Mouse (Mus musculus): ENCODE measurements around the gene AI837181.

The AI837181 gene

DNA sequence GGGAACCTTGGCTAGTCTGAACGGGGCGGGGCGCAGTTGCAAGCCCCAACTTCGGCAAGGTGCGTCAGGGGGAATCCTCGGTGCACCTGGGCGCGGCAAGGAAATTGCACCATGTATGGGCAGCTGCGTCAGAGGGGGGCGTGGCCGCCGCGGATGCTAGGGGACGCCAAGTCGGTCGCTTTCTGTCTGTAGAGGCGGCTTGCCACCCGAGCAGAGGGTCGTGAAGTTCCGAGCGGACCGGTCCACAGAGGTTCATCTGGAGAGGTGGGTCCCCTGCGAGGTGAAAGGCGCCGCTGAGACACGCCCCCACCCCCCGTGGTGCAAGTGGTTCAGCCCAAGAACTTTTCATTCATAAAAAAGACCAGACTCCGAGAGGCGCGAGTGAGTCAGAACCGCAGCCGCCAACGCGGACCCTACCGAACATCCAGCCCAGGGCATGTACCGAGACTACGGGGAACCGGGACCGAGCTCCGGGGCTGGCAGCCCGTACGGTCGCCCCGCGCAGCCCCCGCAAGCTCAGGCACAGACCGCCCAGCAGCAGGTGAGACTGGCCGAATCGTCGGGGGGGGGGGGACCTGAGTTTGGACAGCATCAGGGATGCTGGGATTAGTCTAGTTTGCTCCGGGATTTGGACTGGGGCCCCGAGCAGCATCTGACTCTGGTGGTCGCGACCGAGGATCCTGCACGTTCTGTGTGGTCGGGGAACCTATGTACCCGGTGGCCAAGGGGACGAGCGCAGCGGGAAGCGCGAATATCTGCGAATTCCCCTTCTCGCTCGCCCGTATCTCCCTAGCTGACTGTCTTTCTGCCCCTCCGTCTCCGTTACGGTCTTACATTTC lies 22.8 kb downstream of the AI837181 start, which contains the start of gene Fosl1:
Gene Fosl1 (plus strand): TSS at position 33 of the 839 bp plus-strand sequence.
- in situ Hi-C loops (cut with MboI, MseI), result no loop called here

DNA sequence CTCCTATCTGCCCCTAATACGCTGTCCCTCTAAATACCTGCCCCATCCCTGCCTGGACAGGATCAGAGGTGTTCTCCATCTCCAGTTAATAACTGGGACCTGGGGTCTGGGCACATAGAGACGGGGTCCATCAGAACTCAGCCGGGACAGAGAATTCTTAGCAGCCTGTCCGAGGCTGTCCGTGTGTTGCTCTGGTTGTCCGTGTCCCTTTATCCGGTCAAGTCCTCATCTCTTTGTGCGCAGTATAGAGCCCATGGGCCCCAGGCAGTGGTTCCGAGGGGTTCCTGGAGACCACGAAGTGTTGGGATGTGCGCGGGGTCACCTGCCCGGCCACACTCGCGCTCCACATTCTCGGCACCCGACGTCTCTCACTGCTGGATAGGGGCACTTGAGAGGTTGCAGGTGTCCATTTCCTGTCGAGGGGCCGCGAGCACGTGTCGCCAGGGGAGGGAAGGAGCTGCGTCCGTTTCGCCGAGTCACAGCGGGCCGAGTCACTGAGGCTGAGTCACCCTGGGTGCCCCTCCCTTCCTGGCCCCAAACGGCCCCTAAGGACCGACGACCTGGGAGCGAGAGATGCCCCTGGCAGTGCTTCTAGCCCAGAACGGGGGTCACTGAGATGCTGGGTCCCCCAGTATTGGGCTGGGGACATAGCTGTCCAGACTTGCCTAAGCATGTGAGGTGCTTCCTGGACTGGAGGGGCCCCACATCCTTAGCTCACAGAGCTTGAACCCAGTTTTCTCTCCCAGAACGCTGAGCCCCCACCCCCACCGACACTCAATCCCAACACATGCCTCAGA lies 23.6 kb downstream of the AI837181 start:
- in situ Hi-C loops (cut with MboI, MseI), result no loop called here

DNA sequence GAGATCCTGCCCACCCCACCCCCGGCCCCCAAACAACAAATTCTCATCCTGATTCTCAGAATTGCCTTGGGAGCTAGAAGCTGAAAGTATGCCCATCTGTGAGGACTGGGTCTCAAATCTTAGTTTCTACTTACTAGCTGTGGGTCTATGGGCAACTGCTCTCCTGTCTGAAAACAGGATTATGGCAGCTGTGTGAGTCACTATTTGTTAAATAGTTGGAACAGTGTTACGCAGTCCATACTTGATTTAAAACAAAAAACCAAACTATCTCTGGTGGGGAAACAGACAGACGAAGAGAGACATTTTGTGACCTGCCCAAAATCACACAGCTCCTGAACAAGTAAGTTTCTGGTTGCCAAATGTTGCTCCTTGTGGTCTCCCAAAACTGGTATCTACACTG lies 24.7 kb downstream of the AI837181 start:
- in situ Hi-C loops (cut with MboI, MseI), result no loop called here

DNA sequence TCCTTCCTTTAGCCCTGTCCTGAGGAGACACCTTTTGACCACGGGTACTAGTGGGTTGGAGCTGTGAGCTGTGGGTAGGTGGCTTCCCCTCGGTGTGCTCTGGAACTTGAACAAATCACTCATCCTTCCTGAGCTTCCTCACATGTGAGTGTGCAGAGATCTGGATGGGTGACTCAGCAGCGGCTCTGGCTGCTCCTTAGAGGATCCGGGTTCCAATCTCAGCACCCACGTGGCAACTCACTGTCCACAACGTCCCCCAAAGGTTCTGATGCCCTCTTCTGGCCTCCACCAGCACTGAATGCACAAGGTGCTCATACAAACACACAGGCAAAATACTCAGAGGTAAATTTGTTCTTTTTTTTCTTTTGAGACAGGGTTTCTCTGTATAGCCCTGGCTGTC lies 26.8 kb downstream of the AI837181 start:
- in situ Hi-C loops (cut with MboI, MseI), result no loop called here

DNA sequence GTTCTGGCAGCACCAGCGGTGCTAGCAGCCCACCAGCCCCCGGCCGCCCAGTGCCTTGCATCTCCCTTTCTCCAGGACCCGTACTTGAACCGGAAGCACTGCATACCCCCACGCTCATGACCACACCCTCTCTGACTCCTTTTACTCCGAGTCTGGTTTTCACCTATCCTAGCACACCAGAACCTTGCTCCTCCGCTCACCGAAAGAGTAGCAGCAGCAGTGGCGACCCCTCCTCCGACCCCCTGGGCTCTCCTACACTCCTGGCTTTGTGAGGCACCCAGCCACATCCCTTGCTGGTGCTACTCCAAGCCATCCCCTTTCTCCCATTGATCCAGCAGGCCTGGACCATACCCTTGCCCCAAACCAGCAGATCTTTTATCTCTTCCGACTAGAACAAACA lies 30.1 kb downstream of the AI837181 start:
- in situ Hi-C loops (cut with MboI, MseI), result no loop called here

DNA sequence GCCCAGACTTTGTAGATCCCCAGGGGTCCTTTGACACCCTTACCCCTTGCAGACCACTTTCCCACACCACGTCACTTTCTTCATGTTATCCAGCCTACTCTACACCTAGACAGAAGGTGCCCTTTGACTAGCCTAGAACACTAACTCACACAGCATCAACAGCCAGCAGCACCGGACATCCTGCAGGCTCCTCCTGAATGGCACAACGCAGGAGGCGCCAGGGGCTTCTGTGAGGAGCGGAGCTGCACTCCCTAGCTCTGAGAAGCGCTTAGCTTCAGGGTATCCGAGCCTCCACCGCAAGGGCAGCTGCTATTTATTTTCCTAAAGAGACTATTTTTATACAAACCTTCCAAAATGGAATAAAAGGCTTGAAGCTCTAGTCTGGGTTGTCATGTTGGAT lies 30.6 kb downstream of the AI837181 start:
- in situ Hi-C loops (cut with MboI, MseI), result no loop called here

DNA sequence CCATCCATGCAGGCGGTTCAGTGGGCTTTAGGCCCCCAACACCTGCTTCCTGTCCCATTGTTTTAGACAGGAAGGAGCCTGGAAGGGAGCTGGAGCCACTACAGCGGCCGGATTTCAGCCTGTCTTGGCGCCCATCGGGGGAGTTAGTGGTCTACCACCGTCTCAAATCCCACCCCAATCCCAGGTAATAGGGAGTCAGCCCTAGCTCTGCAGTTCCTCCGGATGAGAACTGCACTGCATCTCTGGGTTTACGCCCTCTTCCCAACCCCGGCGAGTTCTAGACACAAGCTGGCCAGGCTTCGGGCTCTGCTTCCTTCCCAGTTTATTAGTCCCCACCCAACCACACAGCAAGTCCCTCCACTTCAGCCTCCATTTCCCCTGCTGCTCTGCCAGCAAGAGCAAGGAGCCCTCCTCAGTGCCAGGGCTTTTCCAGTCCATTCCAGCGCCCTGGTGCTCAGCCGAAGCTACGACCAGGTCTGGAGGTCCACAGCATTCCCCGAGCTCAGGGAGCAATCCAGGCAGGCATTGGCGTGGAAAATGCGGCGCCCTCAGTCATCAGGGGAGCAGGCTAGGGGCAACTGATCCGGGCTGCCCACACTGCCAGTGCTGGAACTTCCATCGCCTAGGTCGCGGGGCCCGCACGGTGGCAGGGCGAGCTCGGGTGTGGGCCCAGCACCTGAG lies 31.4 kb downstream of the AI837181 start:
- in situ Hi-C loops (cut with MboI, MseI), result no loop called here

DNA sequence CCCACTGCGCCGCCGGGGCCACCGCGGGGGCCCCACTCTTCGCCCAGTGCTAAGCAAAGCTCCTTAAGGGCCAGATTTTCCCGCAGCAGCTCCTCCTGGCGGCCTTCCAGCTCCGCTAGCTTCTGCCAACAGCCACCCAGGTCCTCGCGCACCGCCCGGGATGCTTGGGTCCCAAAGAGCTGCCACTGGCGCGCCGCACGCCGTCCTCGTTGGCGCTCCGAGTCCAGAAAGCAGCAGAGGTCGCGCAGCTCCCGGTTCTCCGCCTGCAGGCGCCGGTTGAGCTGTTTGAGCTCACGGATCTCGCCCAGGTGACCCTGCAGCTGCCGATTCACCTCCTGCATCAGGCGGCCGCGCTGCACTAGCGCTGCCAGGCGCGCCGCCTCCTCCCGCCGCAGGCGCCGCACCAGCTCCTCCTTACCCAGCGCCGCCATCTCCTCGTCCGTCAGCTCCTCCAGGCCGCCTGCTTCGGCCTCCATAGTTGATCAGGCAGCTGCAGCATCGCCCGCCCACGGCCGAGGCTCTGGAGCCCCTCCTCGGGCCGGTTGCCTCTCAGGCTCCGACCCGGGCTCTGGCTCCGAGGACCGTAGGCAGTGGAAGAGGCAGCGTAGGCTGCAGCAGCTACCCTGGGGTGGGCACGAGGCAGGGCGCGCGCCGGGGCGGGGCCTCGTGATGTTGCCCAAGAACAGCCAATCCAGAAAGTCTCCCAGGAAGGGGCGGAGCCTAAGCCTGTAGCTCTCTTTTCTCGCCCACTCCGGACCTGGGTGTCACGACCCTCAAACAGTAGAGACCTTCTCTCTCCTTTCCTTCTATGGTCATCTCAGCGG lies 32.2 kb downstream of the AI837181 start:
- in situ Hi-C loops (cut with MboI, MseI), result no loop called here

DNA sequence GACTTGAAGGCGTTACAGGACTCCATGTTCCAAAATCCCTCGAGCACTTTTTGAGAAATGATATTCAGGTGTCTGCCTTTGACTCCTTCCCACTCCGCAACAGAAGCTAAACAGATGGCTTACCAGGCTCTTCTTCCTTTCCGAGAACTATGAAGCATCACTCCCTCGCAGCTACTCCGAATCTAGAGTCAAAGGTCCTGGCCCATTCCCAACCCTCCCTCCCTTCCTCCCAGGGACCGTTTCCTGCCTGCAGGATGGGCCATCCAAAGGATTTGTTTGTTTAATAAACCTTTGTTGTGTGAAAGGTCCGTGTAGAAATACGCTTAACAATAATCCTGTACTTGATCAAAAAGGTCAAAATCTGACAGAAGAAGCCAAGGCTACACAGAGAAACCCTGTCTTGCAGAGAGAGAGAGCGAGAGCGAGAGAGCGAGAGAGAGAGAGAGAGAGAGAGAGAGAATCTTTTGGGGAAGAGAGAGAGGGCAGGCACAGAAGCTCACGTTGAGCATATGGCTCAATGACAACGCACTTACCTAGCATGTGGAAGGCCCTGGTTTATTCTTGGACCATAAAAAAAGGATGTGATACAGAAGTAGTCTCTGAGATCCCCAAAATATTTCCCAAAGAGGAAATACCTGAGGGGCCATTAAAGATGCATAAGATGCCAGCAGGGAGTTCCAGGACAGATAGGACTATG lies 33.0 kb downstream of the AI837181 start, which contains the start of gene Ccdc85b:
Gene Ccdc85b (minus strand): TSS at position 149 of the 697 bp plus-strand sequence.
- in situ Hi-C loops (cut with MboI, MseI), result no loop called here

DNA sequence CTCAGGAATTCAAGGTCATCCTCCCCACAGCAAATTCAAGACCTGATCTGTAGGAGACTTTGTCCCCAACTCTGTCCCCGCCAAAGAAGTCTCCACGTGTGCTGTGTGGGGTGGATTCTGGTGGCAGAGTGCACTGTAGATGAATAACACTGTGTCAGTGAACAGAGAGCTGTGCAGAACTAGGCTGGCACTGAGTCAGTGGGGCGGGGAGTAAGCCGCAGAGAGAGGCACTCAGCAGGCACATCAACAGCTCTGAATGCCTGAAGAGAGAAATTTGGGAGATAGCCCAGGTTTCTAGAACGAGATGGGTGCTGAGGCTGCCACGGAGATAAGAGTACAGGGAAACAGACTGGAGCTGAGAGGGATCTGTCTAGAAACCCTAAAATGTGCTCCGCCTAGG lies 34.1 kb downstream of the AI837181 start:
- in situ Hi-C loops (cut with MboI, MseI), result no loop called here

DNA sequence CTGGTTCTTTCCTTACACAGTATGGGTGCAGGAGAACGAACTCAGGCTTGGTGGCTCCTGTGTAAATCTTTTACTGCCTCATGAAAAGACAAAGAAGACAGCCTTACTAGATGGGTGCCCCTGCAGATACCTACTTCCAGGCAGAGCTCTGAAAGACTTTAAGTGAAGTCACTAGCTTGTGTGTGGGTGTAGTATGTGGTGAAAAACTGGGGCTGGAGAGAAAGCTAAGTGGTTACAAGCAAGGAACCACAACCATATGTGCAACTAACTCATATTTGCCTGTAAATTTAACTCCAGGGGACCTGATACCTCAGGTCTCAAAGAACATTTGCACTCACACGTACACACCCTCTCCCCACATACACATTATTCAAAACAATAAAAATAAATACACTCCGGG lies 35.0 kb downstream of the AI837181 start:
- in situ Hi-C loops (cut with MboI, MseI), result no loop called here

DNA sequence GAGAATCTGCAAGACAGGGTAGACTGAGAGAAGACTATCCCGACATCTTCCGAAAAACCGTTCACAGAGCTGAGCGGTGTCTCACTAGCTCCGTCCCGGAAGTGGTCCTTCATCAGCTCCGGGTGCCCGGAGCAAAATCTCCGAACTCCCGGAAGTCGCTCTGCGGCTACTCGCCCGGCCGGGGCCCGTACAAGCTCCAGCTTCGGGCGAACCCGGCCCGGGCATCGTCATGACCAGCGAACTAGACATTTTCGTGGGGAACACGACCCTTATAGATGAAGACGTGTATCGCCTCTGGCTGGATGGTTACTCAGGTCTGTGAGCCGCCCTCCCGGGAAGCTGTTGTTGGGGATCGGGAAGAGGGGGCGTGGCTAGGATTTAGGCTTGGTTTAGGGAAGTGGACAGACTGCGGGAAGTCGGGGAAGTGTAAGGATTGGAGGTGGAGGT lies 35.5 kb downstream of the AI837181 start, which contains the start of gene Fibp:
Gene Fibp (plus strand): TSS at position 151 of the 447 bp plus-strand sequence.
- in situ Hi-C loops (cut with MboI, MseI), result no loop called here

DNA sequence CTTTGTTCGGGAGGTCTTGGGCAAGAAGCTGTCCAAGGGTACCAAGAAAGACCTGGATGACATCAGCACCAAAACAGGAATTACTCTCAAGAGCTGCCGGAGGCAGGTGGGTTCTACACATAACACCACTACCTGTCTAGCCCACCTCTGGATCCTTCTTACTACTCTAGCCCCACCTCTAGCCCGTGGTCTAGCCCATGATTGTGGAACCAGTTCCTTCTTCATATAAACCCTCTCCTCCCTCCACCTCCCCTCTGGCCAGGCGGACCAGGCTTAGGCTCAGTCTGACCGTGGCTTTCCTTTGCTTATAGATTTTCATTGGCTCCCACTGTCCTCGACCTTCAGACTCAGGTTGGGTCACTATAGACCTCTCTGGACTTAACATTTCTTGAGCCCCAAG lies 36.5 kb downstream of the AI837181 start:
- in situ Hi-C loops (cut with MboI, MseI), result no loop called here

DNA sequence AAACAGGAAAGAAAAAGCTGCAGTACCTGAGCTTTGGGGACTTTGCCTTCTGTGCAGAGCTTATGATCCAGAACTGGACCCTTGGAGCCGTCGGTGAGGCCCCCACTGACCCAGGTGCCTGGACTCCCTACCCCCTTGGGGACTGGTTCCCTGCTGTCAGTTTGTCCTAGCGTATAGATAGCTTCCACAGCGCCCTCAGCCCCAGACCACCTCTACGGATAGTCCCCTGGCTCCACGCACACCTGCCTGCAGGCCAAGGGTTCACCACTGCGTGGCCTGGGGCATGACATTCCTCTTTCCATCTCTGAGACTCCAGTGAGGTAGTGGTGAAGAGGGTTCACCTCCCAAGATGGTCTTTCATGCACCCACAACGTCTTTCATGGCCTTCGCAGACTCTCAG lies 38.3 kb downstream of the AI837181 start:
- in situ Hi-C loops (cut with MboI, MseI), result no loop called here

DNA sequence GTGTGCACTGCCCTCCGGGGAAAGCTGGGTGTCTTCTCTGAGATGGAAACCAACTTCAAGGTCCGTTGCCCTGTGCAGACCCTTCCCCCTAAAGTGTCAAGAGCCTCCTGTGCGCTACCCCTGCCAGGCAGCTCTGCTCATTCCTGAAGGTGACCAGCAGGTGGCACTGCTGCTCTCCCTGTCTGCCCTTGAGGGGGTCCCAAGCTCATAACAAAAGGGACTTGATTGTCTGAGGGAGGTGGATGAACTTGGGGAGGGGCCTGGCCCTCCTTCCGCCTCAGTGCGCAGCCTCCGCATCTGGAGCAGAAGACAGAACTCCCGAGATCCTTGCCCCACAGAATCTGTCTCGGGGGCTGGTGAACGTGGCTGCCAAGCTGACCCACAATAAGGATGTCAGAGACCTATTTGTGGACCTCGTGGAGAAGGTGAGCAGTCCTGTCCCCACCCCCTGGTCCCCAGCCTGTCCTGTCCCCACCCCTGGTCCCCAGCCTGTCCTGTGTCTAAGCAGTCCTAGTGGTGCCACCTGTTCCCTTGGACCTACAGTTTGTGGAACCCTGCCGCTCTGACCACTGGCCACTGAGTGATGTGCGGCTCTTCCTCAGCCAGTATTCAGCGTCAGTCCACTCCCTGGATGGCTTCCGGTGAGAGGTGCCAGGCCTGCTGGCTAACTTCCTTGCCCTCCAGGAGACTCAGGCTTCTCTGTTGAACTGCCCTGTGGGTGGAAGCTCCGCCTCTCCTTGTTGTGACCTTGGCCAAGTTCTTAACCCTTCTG lies 39.0 kb downstream of the AI837181 start:
- in situ Hi-C loops (cut with MboI, MseI), result no loop called here

DNA sequence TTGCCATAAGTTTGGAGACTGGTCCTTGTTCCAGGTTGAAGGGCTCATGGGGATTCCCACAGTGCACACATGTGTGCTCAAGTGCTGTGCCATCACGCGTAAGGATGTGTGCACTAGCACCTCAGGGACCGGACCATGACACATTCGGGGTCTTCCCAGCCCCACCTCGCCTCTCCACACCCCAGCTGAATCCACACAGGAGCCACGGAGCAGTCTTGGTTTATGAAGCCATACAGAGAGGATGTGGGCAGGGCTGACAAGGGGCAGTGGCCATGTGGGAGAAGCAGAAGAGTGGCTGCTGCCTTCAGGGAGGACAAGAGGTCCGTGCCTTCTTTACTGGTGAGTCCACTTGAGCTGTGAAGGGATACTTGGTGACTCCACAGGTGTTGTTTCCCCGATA lies 40.1 kb downstream of the AI837181 start:
- in situ Hi-C loops (cut with MboI, MseI), result no loop called here

DNA sequence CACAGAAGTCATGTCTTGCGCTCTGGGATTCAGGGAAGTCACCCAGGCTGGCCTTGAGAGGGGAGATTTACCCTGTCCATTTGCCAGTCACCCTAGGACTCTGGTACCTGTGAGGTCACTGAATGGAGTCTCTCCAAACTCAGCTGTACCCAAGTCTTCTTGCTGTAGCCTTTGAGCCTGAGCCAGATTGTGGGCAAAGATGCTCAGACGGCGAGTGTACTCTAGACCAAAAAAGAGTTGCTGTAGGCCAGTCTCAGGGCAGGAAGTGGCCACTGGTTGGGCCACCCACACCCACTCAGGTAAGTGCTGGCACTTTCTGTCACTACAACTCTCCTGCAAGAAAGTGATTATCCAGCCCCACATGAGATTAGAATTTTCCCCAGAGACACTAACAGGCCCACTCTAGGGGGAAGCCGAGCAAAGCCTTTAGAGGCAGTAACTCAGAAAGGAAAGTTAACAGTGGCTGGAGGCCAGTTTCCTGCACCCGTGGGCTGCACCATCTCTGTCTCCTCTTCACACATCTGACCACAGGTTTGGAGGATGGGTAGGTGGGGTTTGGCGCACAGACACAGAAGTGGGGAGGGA lies 42.1 kb downstream of the AI837181 start:
- in situ Hi-C loops (cut with MboI, MseI), result no loop called here

DNA sequence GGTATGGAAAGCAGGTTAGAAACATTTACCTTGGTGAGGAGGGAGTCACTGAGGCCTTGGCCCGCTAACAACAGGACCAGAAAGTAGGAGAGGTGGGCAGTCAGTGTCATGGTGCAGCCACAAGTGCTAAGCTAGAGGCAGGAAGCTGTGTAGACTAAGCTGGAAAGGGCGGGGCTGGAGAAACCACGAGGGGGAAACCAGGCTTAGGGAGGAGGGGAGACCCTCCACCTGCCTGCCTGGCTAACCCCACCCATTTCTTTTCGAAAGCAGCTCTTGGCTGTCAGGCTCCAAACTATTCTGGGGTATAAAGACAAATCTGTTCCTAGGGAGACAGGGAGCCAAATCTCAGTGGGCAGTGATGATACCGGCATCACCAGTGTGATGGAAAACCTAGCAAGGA lies 43.4 kb downstream of the AI837181 start, which contains the start of gene Ctsw:
Gene Ctsw (minus strand): TSS at position 134 of the 400 bp plus-strand sequence.
- in situ Hi-C loops (cut with MboI, MseI), result no loop called here

DNA sequence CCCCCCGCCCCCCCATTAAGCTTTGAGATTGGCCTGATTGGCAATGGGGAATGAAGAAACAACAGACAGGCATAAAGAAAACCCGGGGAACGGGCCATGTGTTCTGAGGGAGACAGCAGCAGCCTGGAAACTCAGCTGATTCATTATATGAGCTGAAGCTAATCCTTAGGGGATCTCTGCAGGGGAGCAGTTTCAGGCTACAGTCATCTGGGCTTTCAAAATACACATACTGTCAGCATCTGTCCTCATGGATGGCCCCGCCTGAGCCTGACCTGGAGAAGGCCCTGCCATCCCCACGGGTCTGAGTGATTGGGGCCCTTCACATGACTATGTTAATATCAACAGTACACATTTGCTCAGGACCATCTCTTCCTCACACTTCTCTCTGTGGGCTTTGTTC lies 46.9 kb downstream of the AI837181 start:
- in situ Hi-C loops (cut with MboI, MseI), result no loop called here

Data from regulatory T cell (primary cell).